Mouse (Mus musculus): ENCODE measurements around the gene Tmem170.
"Not testable (repeated sequence)": the region's sequence is repeated elsewhere in the genome, so short reads cannot be mapped to it uniquely, and the experiment has no call there.

DNA sequence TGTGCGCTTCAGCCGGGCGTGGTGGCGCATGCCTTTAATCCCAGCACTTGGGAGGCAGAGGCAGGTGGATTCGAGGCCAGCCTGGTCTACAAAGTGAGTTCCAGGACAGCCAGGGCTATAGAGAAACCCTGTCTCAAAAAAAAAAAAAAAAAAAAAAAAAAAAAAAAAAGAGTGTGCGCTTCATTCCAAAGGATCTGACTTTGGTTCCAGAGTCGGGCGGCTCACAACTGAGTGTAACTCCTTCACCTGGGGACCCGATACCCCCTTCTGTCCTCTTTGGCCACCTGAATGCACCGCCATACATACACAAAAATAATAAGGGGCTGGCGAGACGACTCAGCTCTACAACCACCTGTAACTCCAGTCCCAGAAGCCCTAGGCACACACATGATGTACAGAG lies 23.3 kb downstream of the Tmem170 start:
- not testable (repeated sequence) for TF ChIP-seq CTCF (IDR thresholded peaks at IDR 0.05; ENCODE audit: low read depth); EP300 (optimal IDR thresholded peaks at IDR 0.05)

All from stomach, postnatal 0 days (tissue).